Mouse (Mus musculus) NIH3T3 (cell line): ENCODE results near the gene Il20ra.
A peak's percentile ranks its signal among the peaks of the same experiment; 100 is the strongest.

Experiments
- DNase-seq: peaks from one replicate; pipeline ENCODE4 v3.0.0-alpha.2; 2012; ENCODE audit warnings: low read depth

Il20ra gene

DNA sequence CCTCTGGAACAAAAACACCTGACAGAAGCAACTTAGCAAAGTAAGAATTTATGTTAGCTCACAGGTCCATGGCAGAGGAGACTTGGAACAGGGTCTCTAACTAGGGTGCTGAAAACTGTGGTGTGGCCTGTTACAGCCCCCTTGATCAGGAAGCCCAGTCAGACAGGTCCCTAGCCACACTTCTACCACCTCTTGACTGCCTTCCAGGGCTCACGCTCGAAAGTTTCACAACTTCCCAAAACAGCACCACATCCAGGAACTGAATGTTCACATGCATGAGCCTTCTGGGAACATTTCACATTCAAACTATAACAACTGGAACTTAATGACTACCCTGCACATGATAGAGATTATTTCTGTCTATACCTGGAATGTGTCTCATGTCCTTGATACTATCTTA is 53.1 kb downstream of the Il20ra start:
- no peak for DNase-seq

DNA sequence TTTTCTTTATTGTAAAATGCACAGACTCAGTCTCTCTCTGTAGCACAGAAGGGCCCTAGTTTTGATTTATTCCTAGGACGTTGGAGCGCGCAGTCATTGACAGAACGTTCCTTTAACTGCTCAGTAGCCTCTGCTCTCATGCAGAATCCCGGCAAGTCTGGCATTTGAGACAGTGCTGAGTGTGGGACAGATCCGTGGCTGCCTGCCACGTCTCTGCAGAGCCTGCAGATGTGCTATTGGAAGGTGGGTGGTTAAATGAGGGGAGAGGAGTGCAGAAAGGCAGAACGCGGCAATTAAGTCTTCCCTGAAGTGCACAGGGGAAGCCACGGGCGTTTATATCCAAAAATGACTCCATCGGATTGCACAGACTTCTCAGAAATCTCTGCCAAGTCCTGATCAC is 66.7 kb downstream of the Il20ra start:
- no peak for DNase-seq

DNA sequence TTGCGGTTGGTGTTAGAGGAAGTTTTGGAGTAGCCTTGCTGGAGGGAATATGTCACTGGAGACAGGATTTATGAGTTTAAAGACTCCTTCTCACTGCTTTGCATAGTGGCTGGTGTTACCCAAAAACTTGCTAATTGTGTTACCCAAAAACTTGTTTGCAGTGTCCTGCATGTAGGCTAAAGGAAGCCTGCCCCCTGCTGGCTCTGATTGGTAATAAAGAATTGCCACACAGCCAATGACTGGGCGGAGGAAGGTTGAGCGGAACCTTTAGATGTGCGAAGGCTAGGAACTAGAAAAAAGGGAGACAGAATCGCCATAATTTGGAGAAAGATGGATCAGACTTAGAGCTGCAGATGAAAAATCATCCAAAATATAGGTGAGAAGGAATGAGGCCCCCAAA is 69.0 kb downstream of the Il20ra start:
- peak; percentile 31 for DNase-seq

DNA sequence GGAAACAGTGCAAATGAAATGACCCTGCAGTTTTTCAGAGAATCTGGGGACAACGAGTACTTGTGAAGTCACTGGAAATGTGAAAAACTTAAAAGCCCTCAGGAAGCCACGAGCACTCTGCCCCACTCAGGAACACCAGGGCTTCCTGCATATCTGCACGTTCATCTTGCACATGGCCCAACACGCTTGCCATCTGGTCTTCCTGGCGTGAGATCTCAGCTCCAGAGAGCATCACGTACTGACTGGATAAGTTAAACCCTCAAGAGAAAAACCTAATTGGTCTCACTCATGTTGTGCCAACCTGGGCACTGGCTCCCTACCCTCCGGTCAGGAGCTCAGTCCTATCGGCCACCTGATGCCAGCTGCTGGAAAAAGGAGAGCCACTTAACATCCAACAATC is 82.6 kb downstream of the Il20ra start:
- DNase-seq: no peak

DNA sequence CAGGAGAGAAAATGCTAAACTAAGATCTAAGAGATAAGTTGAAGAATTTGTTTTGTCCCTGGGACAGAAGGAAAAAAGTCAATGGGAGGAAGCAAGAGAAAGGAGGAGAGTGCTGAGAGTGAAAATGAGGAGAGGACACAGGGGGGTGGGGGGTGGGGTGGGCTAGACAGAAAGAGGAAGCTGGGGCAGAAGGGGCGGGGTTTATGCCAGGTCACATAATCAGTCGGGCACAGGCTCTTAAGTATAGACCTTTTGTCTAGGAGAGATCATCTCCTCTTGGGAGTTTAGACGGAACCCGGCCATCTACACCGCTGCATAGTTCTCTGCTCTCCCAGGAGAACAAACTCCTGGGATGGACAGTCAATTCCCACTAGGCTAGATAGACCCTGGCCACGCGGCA is 90.6 kb downstream of the Il20ra start:
- no peak for DNase-seq

DNA sequence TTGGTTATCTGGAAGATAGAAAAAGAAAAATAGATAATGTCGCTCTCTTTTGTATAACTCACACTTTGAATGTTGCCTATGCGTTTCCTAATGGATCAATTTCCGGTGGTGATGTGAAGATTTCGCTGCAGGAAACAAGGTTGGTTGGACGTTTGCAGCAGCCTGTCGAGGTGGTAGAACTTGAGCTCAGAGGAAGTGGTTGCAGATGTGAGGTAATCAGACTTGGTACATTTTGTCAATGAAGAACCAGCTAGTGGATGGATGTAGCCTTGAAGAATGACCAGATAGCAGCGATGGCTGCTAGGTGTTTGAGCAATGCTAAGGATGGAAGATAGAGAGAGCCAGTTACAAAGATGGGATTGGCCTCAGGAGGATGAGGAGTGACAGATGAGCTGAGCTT is 92.4 kb downstream of the Il20ra start:
- no peak for DNase-seq
